Mouse (Mus musculus): Measurements from ENCODE around the gene Xpo1. TPM values are rescaled to one million over a fixed set of nuclear protein-coding genes. Genes with fewer than 3 reads are reported as not detected.

Gene Xpo1
- polyA plus RNA-seq, 1 experiment from 2014 or later: 21.4 TPM

DNA sequence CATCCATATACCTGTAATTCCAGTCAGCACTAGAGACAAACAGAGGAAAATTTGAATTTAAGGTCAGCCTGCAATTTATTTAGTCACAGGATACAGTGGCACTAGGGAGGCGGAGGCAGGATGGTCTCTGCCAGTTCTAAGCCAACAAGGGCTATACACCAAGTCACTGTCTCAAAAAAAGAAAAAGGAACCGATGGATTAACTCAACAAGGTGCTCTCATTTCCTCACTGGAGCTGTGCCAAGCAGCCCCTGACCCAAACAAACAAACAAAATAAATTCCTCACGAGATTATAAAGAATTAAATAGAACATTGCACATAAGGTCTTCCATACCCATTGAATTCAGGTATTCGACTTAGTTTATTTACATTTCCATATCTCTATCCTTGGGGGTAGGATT, 1.9 kb upstream of the Xpo1 start:
- WGBS: 81% methylated on average over 4 of the region's 4 CpGs
- no peaks in the 10 kb centered on the region for H3K27me3 ChIP-seq (ENCODE audit: control insufficient read depth, insufficient read depth, low read length)
- DNase-seq (ENCODE audit: low spot score) (no peak), ATAC-seq (ENCODE audit: low FRiP score, low TSS enrichment) (no peak)
- no peak for TF ChIP-seq EP300 (optimal IDR thresholded peaks at IDR 0.05)
- TF ChIP-seq CTCF (IDR thresholded peaks at IDR 0.05; ENCODE audit: low read depth): no peak
- no peak overlapping the region for H3K9ac ChIP-seq (ENCODE audit: low read length)
- H3K4me2 ChIP-seq (replicated peaks; ENCODE audit: low read depth): no peak overlapping the region
- H3K4me1 ChIP-seq (replicated peaks; ENCODE audit: control insufficient read depth, insufficient read depth): no peaks in the 10 kb centered on the region
- no peaks in the 10 kb centered on the region for H3K36me3 ChIP-seq (ENCODE audit: control insufficient read depth, insufficient read depth, low read length)
- H3K27ac ChIP-seq (replicated peaks): no peak overlapping the region
- no peak overlapping the region for H3K4me3 ChIP-seq (ENCODE audit: low read depth, low read length)
- no peaks in the 10 kb centered on the region for H3K9me3 ChIP-seq (ENCODE audit: control insufficient read depth, low read length)

- no peaks in the 10 kb centered on the region for H3K4me1 ChIP-seq (replicated peaks; ENCODE audit: control insufficient read depth, insufficient read depth)
- peak overlapping the region; percentile 68 for H3K9ac ChIP-seq (ENCODE audit: low read length)
- peak overlapping the region; percentile 58 for H3K4me3 ChIP-seq (ENCODE audit: low read depth, low read length)
- ATAC-seq (ENCODE audit: low FRiP score, low TSS enrichment) (no peak), DNase-seq (ENCODE audit: low spot score) (no peak)
- TF ChIP-seq EP300 (optimal IDR thresholded peaks at IDR 0.05): no peak
- no peak for TF ChIP-seq CTCF (IDR thresholded peaks at IDR 0.05; ENCODE audit: low read depth)
- H3K4me2 ChIP-seq (replicated peaks; ENCODE audit: low read depth): peak overlapping the region; percentile 64
- peak overlapping the region; percentile 92 for H3K27ac ChIP-seq (replicated peaks)
- no peaks in the 10 kb centered on the region for H3K27me3 ChIP-seq (ENCODE audit: control insufficient read depth, insufficient read depth, low read length)
- no peaks in the 10 kb centered on the region for H3K9me3 ChIP-seq (ENCODE audit: control insufficient read depth, low read length)
- no peaks in the 10 kb centered on the region for H3K36me3 ChIP-seq (ENCODE audit: control insufficient read depth, insufficient read depth, low read length)
- WGBS: 67% methylated on average over 4 of the region's 4 CpGs
Observed at GRCm38 (mm10) chr11:23254548-23254947, 1.3 kb upstream of the Xpo1 start.

DNA sequence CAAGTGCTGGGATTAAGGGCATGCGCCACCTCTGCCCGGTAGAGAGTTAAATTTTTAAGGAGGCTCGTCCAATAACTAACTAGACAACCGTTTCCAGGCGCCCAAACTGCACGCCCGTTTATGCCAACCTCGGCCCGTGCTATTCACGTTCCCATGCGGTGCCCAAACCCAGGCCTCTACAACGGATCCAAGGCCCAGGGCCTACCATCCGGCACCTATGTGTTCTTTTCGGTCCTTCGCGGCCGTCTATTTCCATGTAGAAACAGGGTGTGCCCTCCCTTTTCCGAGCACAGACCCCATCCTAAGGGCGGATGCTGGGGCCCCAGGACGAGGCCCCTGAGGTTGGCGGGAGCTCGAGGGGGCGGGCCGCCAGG, 801 bp upstream of the Xpo1 start:
- no peaks in the 10 kb centered on the region for H3K27me3 ChIP-seq (ENCODE audit: control insufficient read depth, insufficient read depth, low read length)
- TF ChIP-seq EP300 (optimal IDR thresholded peaks at IDR 0.05) (no peak), CTCF (IDR thresholded peaks at IDR 0.05; ENCODE audit: low read depth) (no peak)
- peak overlapping the region; percentile 58 for H3K4me3 ChIP-seq (ENCODE audit: low read depth, low read length)
- H3K27ac ChIP-seq (replicated peaks): peak overlapping the region; percentile 92
- no peaks in the 10 kb centered on the region for H3K36me3 ChIP-seq (ENCODE audit: control insufficient read depth, insufficient read depth, low read length)
- H3K4me2 ChIP-seq (replicated peaks; ENCODE audit: low read depth): peak overlapping the region; percentile 64
- peak overlapping the region; percentile 68 for H3K9ac ChIP-seq (ENCODE audit: low read length)
- DNase-seq (ENCODE audit: low spot score): no peak
- no peaks in the 10 kb centered on the region for H3K9me3 ChIP-seq (ENCODE audit: control insufficient read depth, low read length)
- WGBS: under 1% methylated on average over 23 of the region's 24 CpGs
- ATAC-seq (ENCODE audit: low FRiP score, low TSS enrichment): no peak; the same call in 1 of the 2 replicates
- H3K4me1 ChIP-seq (replicated peaks; ENCODE audit: control insufficient read depth, insufficient read depth): no peaks in the 10 kb centered on the region

DNA sequence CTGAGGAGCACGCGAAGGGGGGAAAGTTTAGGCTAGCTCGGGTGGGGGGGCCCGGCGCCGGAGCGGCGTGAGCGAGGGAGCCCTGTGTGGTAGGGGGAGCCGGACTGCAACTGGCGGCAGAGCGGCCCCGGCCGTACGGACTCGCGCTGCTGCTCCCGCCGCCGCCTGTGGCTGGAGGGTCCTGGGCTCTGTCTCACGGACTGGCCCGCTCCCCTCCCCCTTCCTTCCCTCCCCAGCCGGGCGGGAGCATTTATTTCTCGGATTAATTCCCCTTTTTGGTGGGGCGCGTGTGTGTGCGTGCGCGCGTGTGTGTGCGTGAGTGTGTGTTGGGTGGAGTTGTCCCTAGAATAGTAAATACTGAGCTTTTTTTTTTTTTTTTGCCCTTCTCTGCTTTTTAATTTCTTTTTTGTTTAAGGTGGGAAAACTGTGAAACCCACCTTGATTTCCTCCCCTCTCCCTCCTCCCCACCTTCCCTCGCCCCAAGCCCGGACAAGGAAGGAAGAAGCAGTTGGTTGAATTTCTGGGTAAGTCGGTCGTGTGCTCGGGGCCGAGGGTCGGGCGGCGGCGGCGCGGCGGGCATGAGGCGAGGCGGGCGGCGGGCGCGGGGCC, 457 bp downstream of the Xpo1 start:
- DNase-seq (ENCODE audit: low spot score): no peak
- no peak for TF ChIP-seq CTCF (IDR thresholded peaks at IDR 0.05; ENCODE audit: low read depth)
- no peak for TF ChIP-seq EP300 (optimal IDR thresholded peaks at IDR 0.05)
- no peaks in the 10 kb centered on the region for H3K36me3 ChIP-seq (ENCODE audit: control insufficient read depth, insufficient read depth, low read length)
- H3K27ac ChIP-seq (replicated peaks): peak overlapping the region; percentile 100
- peak overlapping the region; percentile 99 for H3K9ac ChIP-seq (ENCODE audit: low read length)
- no peaks in the 10 kb centered on the region for H3K4me1 ChIP-seq (replicated peaks; ENCODE audit: control insufficient read depth, insufficient read depth)
- peak overlapping the region; percentile 99 for H3K4me3 ChIP-seq (ENCODE audit: low read depth, low read length)
- no peaks in the 10 kb centered on the region for H3K27me3 ChIP-seq (ENCODE audit: control insufficient read depth, insufficient read depth, low read length)
- no peaks in the 10 kb centered on the region for H3K9me3 ChIP-seq (ENCODE audit: control insufficient read depth, low read length)
- peak overlapping the region; percentile 63 for H3K4me2 ChIP-seq (replicated peaks; ENCODE audit: low read depth)
- 2% methylated on average over 40 of the region's 51 CpGs for WGBS
- peak; percentile 1 for ATAC-seq (ENCODE audit: low FRiP score, low TSS enrichment)

DNA sequence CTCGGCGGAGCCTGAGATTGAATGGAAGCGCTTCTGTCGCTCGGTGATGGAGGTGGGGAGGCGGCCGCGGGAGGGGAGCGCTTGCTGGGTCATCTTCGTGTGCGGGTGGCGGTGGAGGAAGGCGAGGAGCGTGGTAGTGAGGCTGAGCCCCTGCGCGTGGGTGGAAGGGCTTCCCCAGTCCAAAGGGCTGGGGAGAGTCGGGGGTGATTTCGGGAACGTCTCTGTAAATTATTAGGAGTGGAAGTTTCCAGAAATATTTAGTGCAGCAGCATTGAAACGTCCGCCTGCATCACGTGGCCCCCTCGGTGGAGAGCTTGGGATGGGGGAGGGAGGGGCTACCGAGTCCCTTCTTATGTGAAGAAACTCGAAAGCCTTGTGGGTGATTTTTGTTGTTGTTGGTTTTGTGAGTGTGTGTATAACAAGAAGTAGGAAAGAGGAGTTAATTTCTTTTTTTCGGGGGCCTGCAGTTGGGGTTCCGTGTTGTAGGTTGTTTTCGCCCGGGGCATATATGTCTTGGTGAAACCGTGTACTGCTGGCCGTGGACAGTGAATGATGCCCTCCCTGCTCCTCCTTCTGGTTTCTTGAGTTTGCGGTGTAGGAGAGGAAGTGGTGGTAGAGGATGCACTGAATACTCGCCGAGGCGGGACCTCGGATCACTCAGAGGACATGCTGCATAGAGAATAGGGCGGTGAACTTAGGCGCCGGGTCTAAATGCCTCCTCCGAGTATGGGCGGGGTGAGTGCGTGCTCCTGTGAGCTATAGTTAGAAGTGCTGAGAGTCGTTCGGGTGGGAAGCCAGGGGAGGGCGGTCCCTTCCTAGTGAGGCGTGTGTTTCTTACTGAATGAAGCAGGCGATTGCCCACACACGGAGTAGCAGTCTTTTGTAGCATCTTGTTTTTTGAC, 1.2 kb downstream of the Xpo1 start:
- Histone ChIP-seq H3K4me3 (ENCODE audit: low read depth, low read length) (peak overlapping the region; percentile 99), H3K4me2 (replicated peaks; ENCODE audit: low read depth) (peak overlapping the region; percentile 63), H3K36me3 (ENCODE audit: control insufficient read depth, insufficient read depth, low read length) (no peaks in the 10 kb centered on the region), H3K27me3 (ENCODE audit: control insufficient read depth, insufficient read depth, low read length) (no peaks in the 10 kb centered on the region), H3K9me3 (ENCODE audit: control insufficient read depth, low read length) (no peaks in the 10 kb centered on the region), H3K4me1 (replicated peaks; ENCODE audit: control insufficient read depth, insufficient read depth) (no peaks in the 10 kb centered on the region), H3K27ac (replicated peaks) (peak overlapping the region; percentile 100), H3K9ac (ENCODE audit: low read length) (peak overlapping the region; percentile 99)
- under 1% methylated on average over 48 of the region's 48 CpGs for WGBS
- ATAC-seq (ENCODE audit: low FRiP score, low TSS enrichment): peak; percentile 7; the same call in 1 of the 2 replicates
- DNase-seq (ENCODE audit: low spot score): peak; percentile 83
- TF ChIP-seq EP300 (optimal IDR thresholded peaks at IDR 0.05) (no peak), CTCF (IDR thresholded peaks at IDR 0.05; ENCODE audit: low read depth) (peak; percentile 12; the same call in 1 of the 2 replicates)

DNA sequence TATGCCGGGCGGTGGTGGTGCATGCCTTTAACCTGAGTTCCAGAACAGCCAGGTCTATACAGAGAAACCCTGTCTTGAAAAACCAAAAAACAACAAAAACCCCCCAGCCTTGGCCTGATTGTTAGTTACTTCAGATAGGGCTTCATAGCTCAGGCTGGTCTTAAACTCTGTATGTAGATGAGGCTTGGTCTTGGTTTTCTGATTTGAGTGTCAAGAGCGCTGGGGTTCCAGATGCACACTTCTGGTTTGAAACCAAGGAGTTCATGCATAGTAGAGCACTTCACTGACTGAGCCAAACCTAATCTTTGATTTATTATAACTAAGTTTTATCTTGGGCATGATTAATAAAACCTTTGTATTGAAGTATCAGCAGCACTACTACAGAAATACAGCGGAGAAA, 3.2 kb downstream of the Xpo1 start:
- ATAC-seq (ENCODE audit: low FRiP score, low TSS enrichment): no peak

More for the DNA sequence above, 3.2 kb downstream of the Xpo1 start:
- no peak overlapping the region for H3K4me2 ChIP-seq (replicated peaks; ENCODE audit: low read depth)
- no peaks in the 10 kb centered on the region for H3K9me3 ChIP-seq (ENCODE audit: control insufficient read depth, low read length)
- no peaks in the 10 kb centered on the region for H3K36me3 ChIP-seq (ENCODE audit: control insufficient read depth, insufficient read depth, low read length)
- TF ChIP-seq EP300 (optimal IDR thresholded peaks at IDR 0.05): no peak
- no peak for TF ChIP-seq CTCF (IDR thresholded peaks at IDR 0.05; ENCODE audit: low read depth)
- WGBS: 76% methylated on average over 4 of the region's 4 CpGs
- no peak overlapping the region for H3K9ac ChIP-seq (ENCODE audit: low read length)
- no peaks in the 10 kb centered on the region for H3K27me3 ChIP-seq (ENCODE audit: control insufficient read depth, insufficient read depth, low read length)
- DNase-seq (ENCODE audit: low spot score): no peak
- no peak overlapping the region for H3K4me3 ChIP-seq (ENCODE audit: low read depth, low read length)
- H3K4me1 ChIP-seq (replicated peaks; ENCODE audit: control insufficient read depth, insufficient read depth): no peaks in the 10 kb centered on the region
- no peak overlapping the region for H3K27ac ChIP-seq (replicated peaks)

Data from stomach, postnatal 0 days (tissue).